In the genomic region with DNA sequence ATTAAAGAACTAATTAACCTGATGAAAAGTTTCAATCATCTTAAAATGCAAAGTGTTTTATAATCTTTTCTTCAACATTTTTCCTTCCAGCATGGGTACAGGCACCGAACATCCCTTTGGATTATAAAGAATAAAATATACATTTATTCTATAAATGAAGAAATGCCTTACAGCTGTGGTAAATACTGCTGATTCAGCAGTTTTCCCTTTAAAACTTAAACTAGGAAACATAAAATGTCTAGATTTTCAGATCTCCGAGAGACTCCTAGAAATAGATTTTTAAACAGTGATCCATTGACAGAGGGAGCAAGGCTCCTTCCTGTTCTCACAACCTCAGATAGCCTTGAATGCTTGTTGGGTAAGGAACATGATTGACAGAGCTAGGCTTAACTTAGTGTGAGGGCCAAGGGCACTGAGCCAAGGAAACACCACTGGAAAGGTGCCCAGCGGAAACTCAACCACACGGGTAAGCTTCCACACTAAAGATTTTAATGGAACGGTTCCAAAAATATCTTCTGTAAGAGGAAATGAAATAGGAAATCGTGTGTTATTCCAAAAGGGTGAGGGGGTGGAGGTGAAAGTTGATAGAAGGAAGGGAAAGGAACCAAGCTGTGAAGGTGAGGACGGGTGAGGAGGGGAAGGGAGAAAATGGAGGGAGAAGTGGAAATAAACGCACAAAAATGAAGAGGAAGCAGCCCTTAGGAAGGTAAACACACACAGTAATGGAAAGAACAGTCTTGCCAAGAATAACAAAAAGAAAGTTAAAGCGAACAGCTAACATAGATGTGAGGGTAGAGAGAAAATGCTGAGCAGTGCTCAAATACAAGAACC, we compare ENCODE assay signal across 9 mouse cellular contexts.
DNase-seq lines count a peak whose midpoint lies in the region; ATAC-seq lines count a peak whose summit lies in the region.
"Had no signal": no experiment of that assay in that cellular context is flagged by ENCODE, and none has a peak within 500 bp of the region (broad histone marks: within the 10 kb centered on the region; RNA-seq: fewer than 3 reads in every experiment).

No protein-coding gene starts in this region.

- peak; percentile 54 to 70 for DNase-seq in cerebellum, postnatal 14 days
- DNase-seq in cerebellum, adult 11 months, result no peak
- peak; percentile 30 for DNase-seq in 3134 (ENCODE audit: extremely low read depth, insufficient read length, low spot score)
- DNase-seq in heart, postnatal 25 days (ENCODE audit: low spot score), result peak; percentile 40
- DNase-seq in frontal cortex, postnatal 14 days (ENCODE audit: low spot score in 2 of 2), result no peak
- DNase-seq in c-Kit-positive CD71-positive TER-119-positive erythroid progenitor cells, embryonic 14.5 days (ENCODE audit: low spot score), result no peak

- no peaks in the 10 kb centered on the region for H3K9me3 ChIP-seq in embryonic facial prominence, embryonic 12.5 days
- H3K9me3 ChIP-seq in liver, embryonic 12.5 days (replicated peaks), result no peaks in the 10 kb centered on the region
- H3K9me3 ChIP-seq: embryonic facial prominence, embryonic 15.5 days had no signal

- H3K9ac ChIP-seq in embryonic facial prominence, embryonic 12.5 days, result no peak overlapping the region
- no peak overlapping the region for H3K9ac ChIP-seq in liver, embryonic 12.5 days
- H3K9ac ChIP-seq: embryonic facial prominence, embryonic 15.5 days had no signal

- H3K4me1 ChIP-seq in embryonic facial prominence, embryonic 12.5 days, result no peaks in the 10 kb centered on the region
- no peaks in the 10 kb centered on the region for H3K4me1 ChIP-seq in liver, embryonic 12.5 days
- H3K4me1 ChIP-seq: embryonic facial prominence, embryonic 15.5 days had no signal

- intact Hi-C loops in heart, postnatal 25 days (cut with DNase I), result no loop called here

- WGBS in embryonic facial prominence, embryonic 12.5 days, result 48% methylated on average over 9 of the region's 9 CpGs
- WGBS in liver, embryonic 12.5 days (ENCODE audit: insufficient replicate concordance), result 46% methylated on average over 9 of the region's 9 CpGs

- no peaks in the 10 kb centered on the region for H3K36me3 ChIP-seq in embryonic facial prominence, embryonic 12.5 days
- no peaks in the 10 kb centered on the region for H3K36me3 ChIP-seq in liver, embryonic 12.5 days
- H3K36me3 ChIP-seq: embryonic facial prominence, embryonic 15.5 days had no signal

- no peaks in the 10 kb centered on the region for H3K27me3 ChIP-seq in embryonic facial prominence, embryonic 12.5 days
- H3K27me3 ChIP-seq in liver, embryonic 12.5 days (replicated peaks), result no peaks in the 10 kb centered on the region
- H3K27me3 ChIP-seq: embryonic facial prominence, embryonic 15.5 days had no signal

- no peak overlapping the region for H3K27ac ChIP-seq in embryonic facial prominence, embryonic 12.5 days
- 0 out of 2 replicates have a peak overlapping the region, but pooled peaks have one; percentile 17 for H3K27ac ChIP-seq in liver, embryonic 12.5 days
- H3K27ac ChIP-seq: embryonic facial prominence, embryonic 15.5 days had no signal

- no peak overlapping the region for H3K4me2 ChIP-seq in embryonic facial prominence, embryonic 12.5 days (replicated peaks)
- H3K4me2 ChIP-seq in liver, embryonic 12.5 days, result no peak overlapping the region
- H3K4me2 ChIP-seq: embryonic facial prominence, embryonic 15.5 days had no signal

- ATAC-seq in embryonic facial prominence, embryonic 12.5 days (ENCODE audit: insufficient number of reproducible peaks, insufficient read depth, low FRiP score, low TSS enrichment), result peak; percentile 67; the same call in 1 of the 2 replicates
- no peak for ATAC-seq in liver, embryonic 12.5 days

- H3K4me3 ChIP-seq in embryonic facial prominence, embryonic 12.5 days, result no peak overlapping the region
- H3K4me3 ChIP-seq in liver, embryonic 12.5 days, result no peak overlapping the region
- H3K4me3 ChIP-seq: embryonic facial prominence, embryonic 15.5 days had no signal

Comparison
In these comparisons a context has a peak if more than half of its experiments do, and no peak if none do; other contexts are left out.
1. DNase-seq: peak in cerebellum, postnatal 14 days (2 of 2), 3134 (single experiment) and heart, postnatal 25 days (single experiment); none in cerebellum, adult 11 months (single experiment), frontal cortex, postnatal 14 days (0 of 2) and c-Kit-positive CD71-positive TER-119-positive erythroid progenitor cells, embryonic 14.5 days (single experiment).